ENCODE assay signal across 8 mouse cellular contexts in the genomic region with DNA sequence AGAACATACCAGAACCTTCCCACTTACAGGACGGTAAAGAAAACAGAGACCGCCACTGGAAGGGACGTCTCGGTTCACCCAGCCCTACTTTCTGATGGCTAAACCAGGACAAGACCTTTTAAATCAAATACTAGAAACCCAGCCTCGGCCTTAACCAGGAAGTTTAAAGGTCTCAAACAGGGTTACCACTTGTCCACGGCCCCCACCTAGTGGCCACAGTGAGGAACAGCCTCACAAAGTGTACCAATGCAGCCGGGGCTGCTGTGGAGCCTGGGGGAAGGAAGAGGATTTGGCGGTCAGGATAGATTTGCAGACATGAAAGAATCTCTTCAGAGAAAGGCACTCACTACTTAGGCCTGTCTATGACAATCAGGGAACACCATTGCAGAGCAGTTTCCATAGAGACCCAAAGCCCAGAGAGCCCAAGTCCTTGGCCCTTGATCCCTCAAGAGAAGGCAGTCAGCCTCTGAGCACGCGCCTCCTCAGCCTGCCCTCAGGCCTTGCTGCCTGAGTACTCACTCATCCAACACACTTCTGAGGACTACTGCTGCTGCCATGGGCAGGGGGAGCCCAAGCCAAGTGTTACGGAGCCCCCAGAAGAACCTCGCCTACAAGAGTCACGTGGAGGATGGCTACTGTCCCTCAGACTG. TPM values are rescaled to one million over a fixed set of nuclear protein-coding genes. Genes with fewer than 3 reads are reported as not detected.
DNase-seq lines count a peak whose midpoint lies in the region; ATAC-seq and TF ChIP-seq lines count a peak whose summit lies in the region.

No protein-coding gene starts in this region.

- intact Hi-C loops in left cerebral cortex, postnatal 25 days (cut with DNase I): loop anchor here (5.0 kb wide), 1 partner anchor 42 kb away; no protein-coding TSS in a partner anchor

- H3K27ac ChIP-seq in embryonic facial prominence, embryonic 14.5 days (replicated peaks; ENCODE audit: low read depth, low read length): no peak overlapping the region
- H3K27ac ChIP-seq in hindbrain, embryonic 14.5 days: no peak overlapping the region
- no peak overlapping the region for H3K27ac ChIP-seq in midbrain, embryonic 16.5 days (ENCODE audit: low read length)
- H3K27ac ChIP-seq in spleen, adult 2 months (ENCODE audit: insufficient read depth, low read length): no peak overlapping the region

- TF ChIP-seq POLR2A in spleen, adult 2 months (IDR thresholded peaks at IDR 0.05; ENCODE audit: low read depth, low read length): no peak

- H3K36me3 ChIP-seq in embryonic facial prominence, embryonic 14.5 days (ENCODE audit: control insufficient read depth, insufficient read depth, low read length): peaks cover 79% of the 10 kb centered on the region
- H3K36me3 ChIP-seq in hindbrain, embryonic 14.5 days (replicated peaks; ENCODE audit: control insufficient read depth, insufficient read depth): peaks cover 63% of the 10 kb centered on the region
- peaks cover 47% of the 10 kb centered on the region for H3K36me3 ChIP-seq in midbrain, embryonic 16.5 days (ENCODE audit: control insufficient read depth, insufficient read depth, low read length)
- H3K36me3 ChIP-seq in spleen, adult 2 months (ENCODE audit: control insufficient read depth, insufficient read depth, low read length): peaks cover 37% of the 10 kb centered on the region

- peak; percentile 27; the same call in 1 of the 2 replicates for ATAC-seq in embryonic facial prominence, embryonic 14.5 days (ENCODE audit: low read depth)
- no peak for ATAC-seq in hindbrain, embryonic 14.5 days (ENCODE audit: low FRiP score)
- ATAC-seq in midbrain, embryonic 16.5 days: peak; percentile 31; the same call in 1 of the 2 replicates

- 55% methylated on average over 13 of the region's 13 CpGs for WGBS in embryonic facial prominence, embryonic 14.5 days
- WGBS in hindbrain, embryonic 14.5 days: 61% methylated on average over 13 of the region's 13 CpGs
- 58% methylated on average over 13 of the region's 13 CpGs for WGBS in midbrain, embryonic 16.5 days
- 57% methylated on average over 13 of the region's 13 CpGs for WGBS in spleen, adult 2 months

- no peaks in the 10 kb centered on the region for H3K9me3 ChIP-seq in embryonic facial prominence, embryonic 14.5 days (ENCODE audit: control insufficient read depth, low read length)
- no peaks in the 10 kb centered on the region for H3K9me3 ChIP-seq in hindbrain, embryonic 14.5 days (ENCODE audit: control insufficient read depth, low read length)
- H3K9me3 ChIP-seq in midbrain, embryonic 16.5 days (replicated peaks; ENCODE audit: control insufficient read depth, low read length, poor library complexity, severe bottlenecking): no peaks in the 10 kb centered on the region

- DNase-seq in cerebellum, adult 11-12 months: peak; percentile 23
- no peak for DNase-seq in cerebellum, adult 9-11 months
- peak; percentile 90 for DNase-seq in adrenal gland, postnatal 10 days
- peak; percentile 85 for DNase-seq in embryonic facial prominence, embryonic 14.5 days (ENCODE audit: low spot score)
- peak; percentile 77 for DNase-seq in hindbrain, embryonic 14.5 days (ENCODE audit: low spot score)
- peak; percentile 47 to 61 for DNase-seq in left cerebral cortex, postnatal 25 days (ENCODE audit: low spot score in 2 of 2)
- DNase-seq in spleen, adult 2 months (ENCODE audit: low read depth in 1 of 2, low spot score in 2 of 2): peak; percentile 47 to 65

- no peaks in the 10 kb centered on the region for H3K27me3 ChIP-seq in embryonic facial prominence, embryonic 14.5 days (replicated peaks; ENCODE audit: control insufficient read depth, insufficient read depth, low read length)
- no peaks in the 10 kb centered on the region for H3K27me3 ChIP-seq in hindbrain, embryonic 14.5 days (ENCODE audit: control insufficient read depth, insufficient read depth, low read length)
- H3K27me3 ChIP-seq in midbrain, embryonic 16.5 days (ENCODE audit: control insufficient read depth, insufficient read depth, low read depth, low read length): no peaks in the 10 kb centered on the region
- no peaks in the 10 kb centered on the region for H3K27me3 ChIP-seq in spleen, adult 2 months (ENCODE audit: control insufficient read depth, insufficient read depth, low read length)

- no peaks in the 10 kb centered on the region for H3K4me1 ChIP-seq in embryonic facial prominence, embryonic 14.5 days (ENCODE audit: control insufficient read depth, insufficient read depth, low read length)
- H3K4me1 ChIP-seq in hindbrain, embryonic 14.5 days (replicated peaks; ENCODE audit: control insufficient read depth, insufficient read depth, low read length): no peaks in the 10 kb centered on the region
- H3K4me1 ChIP-seq in midbrain, embryonic 16.5 days (ENCODE audit: control insufficient read depth, insufficient read depth, low read length): no peaks in the 10 kb centered on the region; the same call in 1 of the 2 replicates
- no peaks in the 10 kb centered on the region for H3K4me1 ChIP-seq in spleen, adult 2 months (ENCODE audit: control insufficient read depth, insufficient read depth, insufficient read length)

- no peak overlapping the region for H3K9ac ChIP-seq in embryonic facial prominence, embryonic 14.5 days (ENCODE audit: low read depth, low read length)
- H3K9ac ChIP-seq in hindbrain, embryonic 14.5 days: no peak overlapping the region
- 0 out of 2 replicates have a peak overlapping the region, but pooled peaks have one; percentile 20 for H3K9ac ChIP-seq in midbrain, embryonic 16.5 days (ENCODE audit: low read depth, low read length)

- no peak overlapping the region for H3K4me3 ChIP-seq in embryonic facial prominence, embryonic 14.5 days (ENCODE audit: low read depth, low read length)
- no peak overlapping the region for H3K4me3 ChIP-seq in hindbrain, embryonic 14.5 days (replicated peaks; ENCODE audit: low read length)
- H3K4me3 ChIP-seq in midbrain, embryonic 16.5 days (ENCODE audit: low read depth, low read length): no peak overlapping the region
- no peak overlapping the region for H3K4me3 ChIP-seq in spleen, adult 2 months (ENCODE audit: extremely low read depth, insufficient read depth, insufficient read length)

- peak; percentile 88; the same call in 1 of the 2 replicates for TF ChIP-seq CTCF in spleen, adult 2 months (IDR thresholded peaks at IDR 0.05; ENCODE audit: extremely low read depth, insufficient read depth, insufficient read length, insufficient replicate concordance)

- no peak overlapping the region for H3K4me2 ChIP-seq in embryonic facial prominence, embryonic 14.5 days (ENCODE audit: low read depth, low read length)
- no peak overlapping the region for H3K4me2 ChIP-seq in hindbrain, embryonic 14.5 days (replicated peaks)
- H3K4me2 ChIP-seq in midbrain, embryonic 16.5 days (ENCODE audit: low read length): no peak overlapping the region

RNA-seq across cellular contexts. Expression of a gene that starts 15.4 kb away (rescaled TPM):
- 100 to 1,000 TPM; 242 to 261 TPM for total RNA-seq in adrenal gland, postnatal 10 days (2021)
- 387 and 401 TPM in 2 replicates for polyA plus RNA-seq in embryonic facial prominence, embryonic 14.5 days (2014; fragmentation: Nextera tagmentation; extraction: Ambion mirVana)
- polyA plus RNA-seq in hindbrain, embryonic 14.5 days (2014; fragmentation: Nextera tagmentation; extraction: Ambion mirVana): 383 and 392 TPM in 2 replicates
- 100 to 1,000 TPM; 176 to 201 TPM for total RNA-seq in left cerebral cortex, postnatal 25 days (2021)
- polyA plus RNA-seq in midbrain, embryonic 16.5 days (2015; fragmentation: Nextera tagmentation; extraction: Ambion mirVana): 359 and 371 TPM in 2 replicates
- 51.4 and 56.9 TPM in 2 replicates for polyA plus RNA-seq in spleen, adult 2 months (2012; rRNA removed)

RNA-seq across cellular contexts. Expression of a gene that starts 15.5 kb away (rescaled TPM):
- under 1 TPM; 0.57 to 0.73 TPM for total RNA-seq in adrenal gland, postnatal 10 days (2021)
- 0.11 and 0.80 TPM in 2 replicates for polyA plus RNA-seq in embryonic facial prominence, embryonic 14.5 days (2014; fragmentation: Nextera tagmentation; extraction: Ambion mirVana)
- polyA plus RNA-seq in hindbrain, embryonic 14.5 days (2014; fragmentation: Nextera tagmentation; extraction: Ambion mirVana): 0.20 and 0.25 TPM in 2 replicates
- under 1 TPM; 0.76 TPM for total RNA-seq in left cerebral cortex, postnatal 25 days (2021)
- 0.27 and 0.38 TPM in 2 replicates for polyA plus RNA-seq in midbrain, embryonic 16.5 days (2015; fragmentation: Nextera tagmentation; extraction: Ambion mirVana)
- polyA plus RNA-seq in spleen, adult 2 months (2012; rRNA removed): 2.2 and 4.0 TPM in 2 replicates

RNA-seq across cellular contexts. Expression of a gene that starts 45.1 kb away (rescaled TPM):
- total RNA-seq in adrenal gland, postnatal 10 days (2021): 100 to 1,000 TPM in 1 of 2 experiments, 10 to 100 TPM in 1; 32.3 to 159 TPM
- polyA plus RNA-seq in embryonic facial prominence, embryonic 14.5 days (2014; fragmentation: Nextera tagmentation; extraction: Ambion mirVana): 25.5 and 26.7 TPM in 2 replicates
- 36.3 and 39.6 TPM in 2 replicates for polyA plus RNA-seq in hindbrain, embryonic 14.5 days (2014; fragmentation: Nextera tagmentation; extraction: Ambion mirVana)
- total RNA-seq in left cerebral cortex, postnatal 25 days (2021): 10 to 100 TPM; 26.2 to 28.4 TPM
- polyA plus RNA-seq in midbrain, embryonic 16.5 days (2015; fragmentation: Nextera tagmentation; extraction: Ambion mirVana): 22.1 and 22.7 TPM in 2 replicates
- 13.7 and 15.3 TPM in 2 replicates for polyA plus RNA-seq in spleen, adult 2 months (2012; rRNA removed)
